Comparison of ENCODE assay signal across 23 mouse cellular contexts in genomic region chr17:27673945-27674344, GRCm38 (mm10). TPM values are rescaled to one million over a fixed set of nuclear protein-coding genes. Genes with fewer than 3 reads are reported as not detected.
"Had no signal": no experiment of that assay in that cellular context is flagged by ENCODE, and none has a peak within 500 bp of the region (broad histone marks: within the 10 kb centered on the region; RNA-seq: fewer than 3 reads in every experiment).

No protein-coding gene starts in this region.

- H3K4me1 ChIP-seq: limb, embryonic 13.5 days had no signal

- H3K9ac ChIP-seq: kidney, embryonic 15.5 days; limb, embryonic 13.5 days; liver, embryonic 14.5 days; midbrain, embryonic 12.5 days had no signal

- H3K27me3 ChIP-seq: kidney, embryonic 15.5 days; limb, embryonic 13.5 days; midbrain, embryonic 12.5 days had no signal

- ATAC-seq: midbrain, embryonic 16.5 days had no signal

- DNase-seq: kidney, adult 18-20 months; kidney, postnatal 14 days; left cerebral cortex, postnatal 4 days; lung, adult 18-20 months; right cerebral cortex, adult 18-20 months; right cerebral cortex, postnatal 25 days; thymus, adult 2 months; thymus, postnatal 36 days had no signal

- H3K4me2 ChIP-seq: kidney, embryonic 15.5 days; limb, embryonic 13.5 days; midbrain, embryonic 12.5 days had no signal

- H3K36me3 ChIP-seq: kidney, embryonic 15.5 days; limb, embryonic 13.5 days; midbrain, embryonic 12.5 days had no signal

- H3K9me3 ChIP-seq: kidney, embryonic 15.5 days; limb, embryonic 13.5 days; midbrain, embryonic 12.5 days had no signal

- H3K27ac ChIP-seq: kidney, embryonic 15.5 days; limb, embryonic 13.5 days; liver, embryonic 14.5 days; midbrain, embryonic 12.5 days had no signal

- H3K4me3 ChIP-seq: kidney, embryonic 15.5 days; limb, embryonic 13.5 days; midbrain, embryonic 12.5 days had no signal

RNA-seq across cellular contexts. Expression of gene Pacsin1, which starts 18.6 kb away (rescaled TPM):
- total RNA-seq: liver, adult 2 months; megakaryocyte-erythroid progenitor cell, adult 5-6 weeks had no signal

RNA-seq across cellular contexts. Expression of gene RPS10-NUDT3, which starts 38.9 kb away (rescaled TPM):
- total RNA-seq: layer of hippocampus, postnatal 14 days; left cerebral cortex, adult 18-20 months; left cerebral cortex, postnatal 10 days; left cerebral cortex, postnatal 4 days; liver, adult 2 months; megakaryocyte-erythroid progenitor cell, adult 5-6 weeks had no signal
- polyA plus RNA-seq: kidney, embryonic 15.5 days; large intestine, adult 2 months; limb, embryonic 13.5 days; liver, adult 2 months; liver, embryonic 14.5 days; lung, embryonic 16.5 days; midbrain, embryonic 12.5 days; midbrain, embryonic 16.5 days; neural tube, embryonic 14.5 days; small intestine, adult 2 months; stomach, embryonic 16.5 days; thymus, adult 2 months had no signal

RNA-seq across cellular contexts. Expression of gene Spdef, which starts 54.8 kb away (rescaled TPM):
- total RNA-seq: liver, adult 2 months; megakaryocyte-erythroid progenitor cell, adult 5-6 weeks had no signal
- polyA plus RNA-seq: liver, embryonic 14.5 days had no signal
